Comparison of ENCODE assay signal across 17 mouse cellular contexts in the genomic region with DNA sequence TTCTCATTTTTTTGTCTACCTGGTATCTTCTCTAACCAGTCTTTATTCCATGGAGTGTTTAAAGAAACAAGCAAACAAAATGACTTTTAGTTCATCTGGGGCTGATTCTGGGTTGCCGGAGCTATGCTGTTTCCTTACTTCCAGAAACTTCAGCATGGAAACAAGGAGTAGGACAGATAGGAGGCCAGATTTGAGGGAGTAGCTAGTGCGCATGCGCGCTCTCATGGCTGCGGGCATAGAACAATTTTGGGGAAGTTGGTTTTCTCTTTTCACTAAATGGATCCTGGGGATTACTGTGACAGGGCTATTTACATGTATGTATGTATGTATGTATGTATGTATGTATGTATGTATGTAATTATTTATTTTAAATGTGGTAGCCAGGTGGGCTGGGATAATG.
"Had no signal": no experiment of that assay in that cellular context is flagged by ENCODE, and none has a peak within 500 bp of the region (broad histone marks: within the 10 kb centered on the region; RNA-seq: fewer than 3 reads in every experiment).

No protein-coding gene starts in this region.

- H3K36me3 ChIP-seq: neural tube, embryonic 12.5 days; neural tube, embryonic 13.5 days; neural tube, embryonic 15.5 days; stomach, embryonic 15.5 days had no signal

- H3K4me3 ChIP-seq: neural tube, embryonic 12.5 days; neural tube, embryonic 13.5 days; neural tube, embryonic 15.5 days; stomach, embryonic 15.5 days had no signal

- H3K27ac ChIP-seq: neural tube, embryonic 12.5 days; neural tube, embryonic 13.5 days; neural tube, embryonic 15.5 days; stomach, embryonic 15.5 days; stomach, postnatal 0 days had no signal

- H3K4me2 ChIP-seq: neural tube, embryonic 12.5 days; neural tube, embryonic 13.5 days; neural tube, embryonic 15.5 days; stomach, embryonic 15.5 days had no signal

- H3K9ac ChIP-seq: neural tube, embryonic 12.5 days; neural tube, embryonic 13.5 days; neural tube, embryonic 15.5 days; stomach, embryonic 15.5 days had no signal

- H3K27me3 ChIP-seq: neural tube, embryonic 12.5 days; neural tube, embryonic 13.5 days; neural tube, embryonic 15.5 days; stomach, embryonic 15.5 days had no signal

- H3K9me3 ChIP-seq: neural tube, embryonic 12.5 days; neural tube, embryonic 13.5 days; neural tube, embryonic 15.5 days; stomach, embryonic 15.5 days had no signal

- H3K4me1 ChIP-seq: neural tube, embryonic 12.5 days had no signal

- DNase-seq: retina, postnatal 1 day; right cerebral cortex, adult 18-20 months; right cerebral cortex, postnatal 14 days; right cerebral cortex, postnatal 25 days; right cerebral cortex, postnatal 4 days; spleen, adult 18-20 months; thymus, adult 18-20 months; thymus, adult 2 months; thymus, postnatal 14 days; thymus, postnatal 25 days; thymus, postnatal 36 days; thymus, postnatal 4 days had no signal
